Mouse (Mus musculus) spleen, adult 2 months (tissue): Measurements from ENCODE around the gene Gm10271. TPM values are rescaled to one million over a fixed set of nuclear protein-coding genes. Genes with fewer than 3 reads are reported as not detected.

Source experiments
- DNase-seq, 2 experiments: peaks; one replicate each; pipeline versions ENCODE4 v3.0.0 to v3.0.0-alpha.2; 2012 to 2021; ENCODE audit warnings: low spot score in 2 of 2, low read depth in 1 of 2
- H3K27ac ChIP-seq: fragments of 200-500 bp; 2 replicates; pipeline ENCODE4 v1.5.1; 2012; ENCODE audit warnings: low read length, inconsistent platforms; ENCODE audit not compliant: insufficient read depth
- H3K27me3 ChIP-seq: fragments of 200-500 bp; 2 replicates; pipeline ENCODE4 v1.6.1; 2012; ENCODE audit warnings: mild to moderate bottlenecking, moderate library complexity, low read length, inconsistent platforms; ENCODE audit not compliant: control insufficient read depth, insufficient read depth
- H3K36me3 ChIP-seq: fragments of 200-500 bp; 2 replicates; pipeline ENCODE4 v1.6.1; 2012; ENCODE audit warnings: mild to moderate bottlenecking, low read length, inconsistent platforms; ENCODE audit not compliant: control insufficient read depth, insufficient read depth
- H3K4me1 ChIP-seq: fragments of 200-500 bp; 2 replicates; pipeline ENCODE4 v1.6.1; 2011; ENCODE audit warnings: inconsistent platforms; ENCODE audit not compliant: control insufficient read depth, insufficient read depth, insufficient read length
- H3K4me3 ChIP-seq: fragments of 200-500 bp; 2 replicates; pipeline ENCODE4 v1.5.1; 2011; ENCODE audit warnings: mild to moderate bottlenecking, inconsistent platforms; ENCODE audit not compliant: insufficient read depth, insufficient read length; ENCODE audit errors: extremely low read depth
- CTCF ChIP-seq: fragments of 200-500 bp; IDR thresholded peaks from 2 replicates; pipeline ENCODE4 v1.5.1; 2011; ENCODE audit warnings: mild to moderate bottlenecking, inconsistent platforms; ENCODE audit not compliant: insufficient read depth, insufficient read length, insufficient replicate concordance; ENCODE audit errors: extremely low read depth
- POLR2A ChIP-seq: fragments of 200-500 bp; IDR thresholded peaks from 2 replicates; pipeline ENCODE4 v1.6.1; 2011; ENCODE audit warnings: low read depth, low read length, inconsistent platforms
- WGBS: fragments of 180-500 bp; shearing (Covaris S2); methylation state at CpG from one replicate; pipeline ENCODE4 v1.1.7; 2018; 5-methylcytosine and 5-hydroxymethylcytosine counted together
- polyA plus RNA-seq: library from polyadenylated mRNA; depleted of rRNA; stranded (reverse); fragments of >200 nt; gene quantifications from 2 replicates; pipeline ENCODE4 v1.2.3, GENCODE M21; 2012

Gm10271 gene
- polyA plus RNA-seq, 1 experiment: not detected

- peak within 1 kb of the TSS; percentile 86 for H3K4me3 ChIP-seq
- H3K27me3 ChIP-seq: no peaks in the 10 kb centered on the region
- peaks cover 3% of the 10 kb centered on the region for H3K4me1 ChIP-seq
- H3K36me3 ChIP-seq: no peaks in the 10 kb centered on the region
- H3K27ac ChIP-seq: peak within 1 kb of the TSS; percentile 86
- WGBS: 1% methylated on average over 78 of the region's 103 CpGs
- TF ChIP-seq POLR2A (peak; percentile 83), CTCF (peak; percentile 93)
- peak; percentile 70 to 88 for DNase-seq
Measured at GRCm38 (mm10) chr10:116950009-116950769, 22.2 kb downstream of the Gm10271 start, which contains the start of gene Rab3ip. Gene Rab3ip (minus strand): TSS chr10:116950769.

GRCm38 (mm10) chr10:116949111-116950008 is 23.0 kb downstream of the Gm10271 start:
- H3K4me3 ChIP-seq: peak overlapping the region; percentile 76
- TF ChIP-seq CTCF: no peak
- no peak for TF ChIP-seq POLR2A
- H3K27ac ChIP-seq: peak overlapping the region; percentile 86
- 6% methylated on average over 44 of the region's 44 CpGs for WGBS
- H3K36me3 ChIP-seq: no peaks in the 10 kb centered on the region
- H3K4me1 ChIP-seq: peaks cover 3% of the 10 kb centered on the region
- peak in 1 of 2 experiments; percentile 34 for DNase-seq
- no peaks in the 10 kb centered on the region for H3K27me3 ChIP-seq

DNA sequence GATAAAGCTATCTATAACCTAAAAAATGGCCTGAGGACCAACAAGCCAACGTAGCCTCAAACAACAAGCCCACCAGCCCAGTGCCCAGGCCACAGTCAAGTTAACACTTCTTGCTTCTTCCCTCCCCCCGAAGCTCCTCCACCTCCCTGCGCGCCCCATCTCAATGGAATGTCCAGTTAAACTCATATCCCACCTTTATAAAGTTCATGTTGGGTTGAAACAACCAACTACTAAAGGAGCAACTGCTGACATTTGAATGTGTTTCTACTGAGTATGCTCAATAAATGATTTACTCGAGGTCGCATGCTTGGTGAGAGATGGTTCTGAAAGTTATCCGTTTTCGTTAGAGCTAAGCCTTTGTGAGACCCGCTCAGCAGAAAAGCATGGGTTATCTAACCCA is 24.0 kb downstream of the Gm10271 start:
- WGBS: 92% methylated on average over 9 of the region's 9 CpGs
- no peak for TF ChIP-seq POLR2A
- TF ChIP-seq CTCF: no peak
- Histone ChIP-seq H3K27ac (no peak overlapping the region), H3K27me3 (no peaks in the 10 kb centered on the region), H3K4me3 (no peak overlapping the region), H3K4me1 (peaks cover 3% of the 10 kb centered on the region), H3K36me3 (no peaks in the 10 kb centered on the region)
- DNase-seq: no peak

DNA sequence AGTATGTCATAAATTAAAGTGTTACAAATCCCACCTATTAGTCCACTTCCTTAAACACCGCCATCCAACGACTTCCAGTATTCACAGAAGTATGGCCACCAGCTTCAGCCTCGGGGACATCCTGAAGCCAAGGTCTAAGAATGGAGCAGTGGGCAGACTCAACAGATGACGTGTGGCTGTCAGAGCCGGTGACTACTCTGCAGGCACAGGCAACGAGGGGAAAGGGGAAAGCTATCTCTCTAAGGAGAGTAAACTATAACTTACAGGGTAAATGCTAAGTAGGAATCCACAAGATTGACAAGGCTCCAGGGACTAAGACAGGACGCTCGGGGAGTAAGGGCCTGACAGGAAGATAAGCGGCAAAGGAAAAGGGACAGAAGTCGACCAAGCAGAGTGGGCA is 27.5 kb downstream of the Gm10271 start:
- TF ChIP-seq POLR2A: no peak
- no peak for TF ChIP-seq CTCF
- H3K4me3 ChIP-seq: no peak overlapping the region
- WGBS: 64% methylated on average over 10 of the region's 10 CpGs
- no peaks in the 10 kb centered on the region for H3K27me3 ChIP-seq
- no peaks in the 10 kb centered on the region; the same call in 1 of the 2 replicates for H3K4me1 ChIP-seq
- DNase-seq: no peak
- H3K27ac ChIP-seq: no peak overlapping the region
- peaks cover 2% of the 10 kb centered on the region; the same call in 1 of the 2 replicates for H3K36me3 ChIP-seq

DNA sequence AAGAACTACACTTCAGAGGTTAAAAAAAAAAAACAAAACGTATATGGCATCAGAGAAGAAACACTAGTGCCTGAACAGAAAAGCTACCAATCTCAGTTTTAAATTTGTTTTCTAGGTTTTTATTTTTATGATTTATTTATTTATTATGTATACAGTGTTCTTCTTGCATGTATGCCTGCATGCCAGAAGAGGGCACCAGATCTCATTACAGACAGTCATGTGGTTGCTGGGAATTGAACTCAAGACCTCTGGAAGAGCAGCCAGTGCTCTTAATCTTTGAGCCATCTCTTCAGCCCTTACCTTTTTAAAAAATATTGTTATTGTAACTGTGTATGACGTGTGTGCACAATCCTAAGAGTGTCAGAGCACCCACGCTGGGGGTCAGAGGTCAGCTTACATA is 28.3 kb downstream of the Gm10271 start:
- WGBS: 86% methylated on average over 3 of the region's 3 CpGs
- H3K4me1 ChIP-seq: no peaks in the 10 kb centered on the region; the same call in 1 of the 2 replicates
- TF ChIP-seq POLR2A (no peak), CTCF (no peak)
- H3K36me3 ChIP-seq: peaks cover 3% of the 10 kb centered on the region
- H3K4me3 ChIP-seq: no peak overlapping the region
- no peak overlapping the region for H3K27ac ChIP-seq
- no peaks in the 10 kb centered on the region for H3K27me3 ChIP-seq
- no peak for DNase-seq

- no peak for DNase-seq
- 93% methylated on average over 6 of the region's 6 CpGs for WGBS
- Histone ChIP-seq H3K36me3 (peaks cover 10% of the 10 kb centered on the region), H3K4me1 (no peaks in the 10 kb centered on the region; the same call in 1 of the 2 replicates), H3K4me3 (no peak overlapping the region), H3K27ac (no peak overlapping the region), H3K27me3 (no peaks in the 10 kb centered on the region)
- TF ChIP-seq POLR2A (no peak), CTCF (peak; percentile 21; the same call in 1 of the 2 replicates)
Measured at GRCm38 (mm10) chr10:116943025-116943424, 29.4 kb downstream of the Gm10271 start.

DNA sequence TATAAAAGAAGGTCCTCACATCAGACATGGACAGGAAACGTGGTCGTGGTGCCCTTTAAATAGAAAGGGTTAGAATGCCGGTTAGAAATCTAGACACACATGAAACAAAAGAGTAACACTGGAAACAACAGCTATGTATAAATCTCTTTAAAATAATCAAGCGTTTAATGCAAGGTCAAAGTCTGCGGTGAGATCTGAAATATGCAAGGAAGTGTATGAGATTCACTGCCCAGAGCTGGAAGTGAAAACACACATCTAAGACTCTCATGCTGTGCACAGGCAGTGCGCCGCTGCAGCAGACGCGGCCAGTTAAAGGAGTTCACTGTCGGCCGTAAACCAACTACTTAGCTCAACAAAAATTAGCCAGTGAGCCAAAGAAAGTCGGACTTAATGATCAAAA is 37.4 kb downstream of the Gm10271 start:
- no peaks in the 10 kb centered on the region for H3K27me3 ChIP-seq
- 15% methylated on average over 12 of the region's 12 CpGs for WGBS
- H3K4me1 ChIP-seq: peaks cover 25% of the 10 kb centered on the region
- H3K27ac ChIP-seq: peak overlapping the region; percentile 83; the same call in 1 of the 2 replicates
- TF ChIP-seq POLR2A (no peak), CTCF (no peak)
- H3K4me3 ChIP-seq: no peak overlapping the region
- H3K36me3 ChIP-seq: peaks cover 15% of the 10 kb centered on the region
- no peak for DNase-seq
